Mouse (Mus musculus) C2C12 (cell line): ENCODE results near the gene Actc1.

Experiments
- CTCF ChIP-seq: IDR thresholded peaks from one replicate; pipeline ENCODE4 v1.5.1; 2011; ENCODE audit not compliant: control insufficient read depth, insufficient read depth, insufficient read length
- MAX ChIP-seq: IDR thresholded peaks from one replicate; pipeline ENCODE4 v1.6.1; 2011; ENCODE audit warnings: mild to moderate bottlenecking, control low read depth
- MYOG ChIP-seq: IDR thresholded peaks from one replicate; pipeline ENCODE4 v1.6.1; 2011; ENCODE audit not compliant: control insufficient read depth, insufficient read length; ENCODE audit errors: extremely low read depth

GRCm38 (mm10) chr2:114096570-114096969 is 43.2 kb upstream of the Actc1 start:
- TF ChIP-seq MAX (no peak), CTCF (no peak), MYOG (no peak)
